Mouse (Mus musculus) bone marrow, adult 2 months (tissue): Measurements from ENCODE around the gene Stk39.

Experiments
- CTCF ChIP-seq: fragments of 200-500 bp; IDR thresholded peaks from 2 replicates; pipeline ENCODE4 v1.5.1; 2011; ENCODE audit warnings: low read length, control low read depth; ENCODE audit not compliant: control insufficient read depth, insufficient read depth
- POLR2A ChIP-seq: fragments of 200-500 bp; IDR thresholded peaks from 2 replicates; pipeline ENCODE4 v1.6.1; 2011; ENCODE audit warnings: low read depth, mild to moderate bottlenecking, control low read depth, low read length, borderline replicate concordance; ENCODE audit not compliant: control insufficient read depth

- TF ChIP-seq CTCF (no peak), POLR2A (no peak)
These were observed 161.9 kb downstream of the Stk39 start for GRCm38 (mm10) chr2:68310121-68310520.
